Mouse (Mus musculus): Measurements from ENCODE around the gene Lpar3. TPM values are rescaled to one million over a fixed set of nuclear protein-coding genes. Genes with fewer than 3 reads are reported as not detected.

Gene Lpar3
- 1 to 10 TPM in 1 of 2 experiments, under 1 TPM in 1; 0.48 to 1.1 TPM for total RNA-seq (2021)

DNA sequence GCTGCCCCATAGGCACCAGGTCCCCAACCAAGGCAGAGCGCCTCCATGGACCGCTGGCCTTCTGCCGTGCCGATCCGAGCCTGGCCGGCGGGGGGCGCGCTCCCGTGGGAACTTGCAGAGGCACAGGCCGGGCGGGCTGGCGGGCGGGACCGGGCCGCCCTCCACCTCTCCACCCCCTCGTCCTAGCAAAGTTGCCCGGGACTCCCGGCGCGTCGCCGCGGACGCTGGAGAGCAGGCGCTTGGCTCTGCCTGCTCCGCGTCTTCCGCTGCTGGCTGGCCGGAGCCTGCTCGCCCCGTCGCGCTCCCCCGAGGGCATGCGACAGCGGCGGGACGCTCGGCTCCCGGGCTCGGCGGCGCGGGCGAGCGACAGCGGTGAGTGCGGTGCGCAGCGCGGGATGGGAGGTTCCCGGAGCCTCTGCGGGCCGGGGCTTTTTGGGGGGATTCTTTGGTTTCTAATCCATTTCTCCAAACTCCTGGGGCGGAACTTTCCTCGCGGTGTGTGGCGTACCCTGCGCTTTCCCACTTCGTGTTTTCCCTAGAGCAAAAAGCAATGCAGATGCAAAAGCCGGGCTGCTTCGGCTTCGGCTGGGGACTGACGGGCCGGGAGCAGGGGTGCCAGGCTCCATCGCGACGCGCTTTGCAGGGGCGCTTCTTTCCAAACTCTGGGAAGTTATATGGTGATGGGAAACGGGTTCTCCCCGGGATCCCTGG lies at the start of gene Lpar3:
Lpar3 (plus strand) TSS at position 188 of the 711 bp plus-strand sequence.
- DNase-seq (ENCODE audit: low spot score in 2 of 2): peak; percentile 8 to 13
- intact Hi-C loops (cut with DNase I): no loop called here

DNA sequence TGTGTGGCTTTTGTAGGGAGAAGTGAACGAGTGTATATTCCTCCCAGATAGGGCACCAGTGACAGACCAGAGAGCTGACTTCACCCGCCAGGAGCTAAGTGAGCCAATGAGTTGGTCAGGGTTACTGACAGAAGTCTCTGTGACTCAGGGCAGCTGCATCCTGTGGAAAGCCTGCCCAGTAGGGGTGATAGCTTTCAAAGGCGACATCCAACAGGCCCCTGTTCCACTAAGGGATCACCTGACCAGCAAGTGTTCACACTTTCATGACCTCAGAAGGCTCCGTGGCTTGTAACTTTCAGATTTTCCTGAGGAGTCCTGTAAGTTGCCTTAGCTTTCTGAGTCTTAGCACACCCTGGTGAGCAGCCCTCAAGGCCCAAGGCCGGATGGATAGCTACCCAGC lies 47.7 kb upstream of the Lpar3 start:
- intact Hi-C loops (cut with DNase I): no loop called here
- DNase-seq (ENCODE audit: low spot score in 2 of 2): no peak

DNA sequence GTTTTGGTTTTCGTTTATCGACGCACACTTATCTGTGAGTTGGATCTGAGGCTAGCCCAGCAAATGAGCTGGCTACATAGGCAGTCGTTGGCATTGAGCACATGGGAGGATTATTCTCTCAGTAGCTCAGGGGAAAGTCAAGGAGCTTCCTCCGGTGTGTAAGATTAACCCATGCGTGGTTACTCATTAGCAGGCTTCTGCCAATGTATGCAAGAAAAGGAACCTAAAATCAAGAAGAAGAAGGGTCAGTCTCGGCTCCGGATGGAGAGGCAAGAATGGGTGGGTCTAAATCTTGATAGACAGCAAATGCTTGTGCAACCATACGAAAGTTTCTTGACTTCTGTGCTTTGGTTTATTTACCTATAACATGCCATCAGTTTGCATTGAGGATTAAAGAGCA lies 46.5 kb upstream of the Lpar3 start:
- intact Hi-C loops (cut with DNase I): no loop called here
- DNase-seq (ENCODE audit: low spot score in 2 of 2): no peak

DNA sequence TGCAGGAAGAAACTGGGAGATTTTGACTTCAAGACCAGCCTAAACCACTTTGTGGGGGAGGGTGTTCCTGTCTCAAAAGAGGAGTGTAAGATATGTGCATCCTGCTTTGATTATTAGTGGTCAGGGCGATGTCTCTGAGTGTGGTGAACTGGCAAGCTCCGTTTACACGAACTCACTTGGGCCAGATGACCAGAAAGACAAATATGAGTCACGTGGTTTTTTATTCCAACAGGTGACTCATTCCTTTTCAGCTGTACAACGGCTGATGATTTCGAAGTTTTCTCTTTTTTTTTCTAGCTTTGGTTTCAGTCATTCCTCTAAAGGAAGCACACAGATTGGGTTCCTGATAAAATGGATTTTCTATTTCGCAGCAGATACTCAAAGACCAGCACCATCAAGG lies 43.5 kb upstream of the Lpar3 start:
- intact Hi-C loops (cut with DNase I): loop anchor here (1.0 kb wide), 1 partner anchor 227 kb away; no protein-coding TSS in a partner anchor
- peak in 1 of 2 experiments; percentile 4 for DNase-seq (ENCODE audit: low spot score in 2 of 2)

DNA sequence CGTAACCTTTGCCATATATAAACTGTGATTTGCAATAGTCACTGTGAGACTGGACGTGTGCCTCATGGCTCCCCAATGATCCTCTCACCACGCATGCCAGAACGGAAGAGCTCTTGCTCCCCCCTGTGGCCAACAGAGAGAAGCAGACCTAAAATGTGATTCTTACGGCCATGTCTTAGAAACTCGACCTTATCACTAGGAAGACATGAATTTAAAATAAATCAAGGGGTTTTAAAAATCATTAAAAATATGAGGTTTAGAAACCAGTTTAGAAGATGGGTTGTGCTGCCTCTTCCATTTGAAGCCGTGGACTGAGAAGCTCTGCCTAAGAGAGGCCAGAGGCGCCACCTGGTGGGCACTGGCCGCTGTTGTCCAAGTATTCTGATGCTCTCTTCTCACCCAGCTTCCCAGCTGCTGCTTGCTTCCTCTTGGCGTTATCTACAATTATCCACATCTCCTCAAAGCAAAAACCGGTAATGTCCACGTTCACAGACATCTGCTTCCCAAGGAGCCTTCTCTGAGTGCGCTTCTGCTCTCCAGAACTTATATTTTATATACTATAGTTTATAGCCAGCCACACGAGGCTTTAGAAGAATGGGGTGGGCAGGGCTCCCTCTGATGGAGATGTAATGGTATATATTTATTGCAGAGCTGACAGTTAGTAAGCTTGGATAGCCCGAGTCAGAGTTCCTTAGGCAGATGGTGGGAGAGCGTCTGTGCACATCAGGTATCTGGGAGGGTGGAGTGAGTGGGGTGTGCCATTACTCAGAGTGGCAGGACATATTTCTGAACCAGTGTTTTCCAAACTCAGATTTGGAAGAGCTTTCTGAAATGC lies 42.8 kb upstream of the Lpar3 start:
- peak; percentile 87 to 90 for DNase-seq (ENCODE audit: low spot score in 2 of 2)
- intact Hi-C loops (cut with DNase I): loop anchor here (1.0 kb wide), 2 partner anchors 120 to 228 kb away; no protein-coding TSS in a partner anchor

DNA sequence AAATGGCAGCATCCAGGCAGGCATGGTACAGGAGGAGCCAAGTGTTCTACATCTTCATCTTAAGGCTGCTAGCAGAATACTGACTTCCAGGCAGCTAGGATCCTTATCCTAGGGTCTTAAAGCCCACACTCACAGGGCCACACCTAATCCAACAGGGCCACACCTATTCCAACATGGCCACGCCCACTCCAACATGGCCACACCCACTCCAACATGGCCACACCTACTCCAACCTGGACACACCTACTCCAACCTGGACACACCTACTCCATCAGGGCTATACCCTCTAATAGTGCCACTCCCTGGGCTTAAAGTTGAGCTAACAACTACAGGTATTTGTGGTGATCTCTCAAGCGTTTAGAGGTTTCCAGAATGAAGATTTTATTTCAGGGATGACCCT lies 40.4 kb upstream of the Lpar3 start:
- DNase-seq (ENCODE audit: low spot score in 2 of 2): no peak
- intact Hi-C loops (cut with DNase I): loop anchor here (10.0 kb wide), 3 partner anchors 314 to 764 kb away; partner anchors contain the start of genes Gng5 and Spata1

DNA sequence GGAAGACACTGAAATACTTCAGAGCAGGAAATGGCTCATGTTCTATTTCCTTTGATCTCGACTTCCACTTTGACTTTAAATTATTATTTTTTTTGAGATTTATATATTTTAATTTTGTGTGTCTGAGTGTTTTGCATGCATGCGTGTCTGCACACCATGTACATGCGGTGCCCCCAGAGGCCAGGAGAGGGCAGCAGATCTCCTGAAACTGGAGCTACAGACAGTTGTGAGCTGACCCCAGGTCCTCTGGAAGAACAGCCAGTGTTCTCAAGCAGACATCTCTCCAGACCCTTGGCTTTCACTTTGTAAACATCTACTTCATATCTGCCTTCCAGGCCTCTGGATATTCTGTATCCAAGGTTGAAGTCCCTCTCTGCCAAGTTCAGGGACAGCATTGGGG lies 39.8 kb upstream of the Lpar3 start:
- intact Hi-C loops (cut with DNase I): loop anchor here (10.0 kb wide), 3 partner anchors 314 to 764 kb away; partner anchors contain the start of genes Gng5 and Spata1
- DNase-seq (ENCODE audit: low spot score in 2 of 2): peak in 1 of 2 experiments; percentile 37

DNA sequence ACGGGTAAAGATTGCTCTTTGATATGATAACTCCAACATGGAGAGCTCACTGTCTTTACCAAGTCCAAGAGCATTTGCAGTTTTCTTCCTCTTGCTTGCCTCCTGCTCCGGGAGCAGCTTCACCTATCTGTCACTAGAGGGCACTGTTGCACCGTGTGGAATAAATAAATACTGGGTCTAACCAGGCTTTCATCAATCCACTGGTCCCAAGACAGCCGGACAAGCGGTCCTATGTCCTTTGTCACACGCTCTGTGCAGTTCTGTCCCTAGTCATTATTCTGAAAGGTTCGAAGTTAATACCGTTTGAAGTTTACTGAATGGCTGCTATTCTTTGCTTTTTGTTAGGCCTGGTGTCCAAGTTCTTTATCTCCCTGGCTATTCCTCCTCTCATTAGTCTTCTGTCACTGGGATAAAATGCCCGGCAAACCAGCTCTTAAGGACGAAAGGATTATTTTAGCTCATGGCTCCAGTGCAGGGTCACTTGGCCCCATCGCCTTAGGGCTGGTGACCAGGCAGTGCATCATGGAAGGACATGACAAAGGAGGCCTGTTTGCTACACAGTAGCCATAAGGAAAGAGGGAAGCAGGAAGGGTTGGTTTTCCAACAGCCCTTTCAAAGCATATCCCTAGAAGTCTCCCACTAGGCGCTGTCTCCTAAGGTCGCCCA lies 35.6 kb upstream of the Lpar3 start:
- intact Hi-C loops (cut with DNase I): loop anchor here (5.0 to 10.0 kb wide), 6 partner anchors 92 to 760 kb away; partner anchors contain the start of genes Gng5 and Spata1
- DNase-seq (ENCODE audit: low spot score in 2 of 2): peak; percentile 76 to 88

DNA sequence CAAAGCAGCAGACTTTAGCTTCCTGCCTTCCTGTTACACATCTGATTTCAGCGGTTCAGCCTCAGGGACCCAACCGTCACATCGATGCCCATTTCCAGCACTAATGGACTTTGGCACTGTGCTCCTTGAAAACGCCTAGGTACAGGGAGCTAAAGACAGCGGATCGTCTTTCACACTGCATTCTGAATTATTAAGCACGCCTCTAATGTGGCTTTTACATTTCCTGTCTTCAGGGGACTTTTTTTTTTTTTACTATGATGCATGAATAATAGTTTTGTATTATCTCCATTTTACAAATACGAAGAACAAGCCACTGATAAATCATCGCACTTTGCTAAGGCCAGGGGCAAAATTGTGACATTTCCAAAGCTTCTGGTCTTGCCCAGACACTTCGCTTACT lies 34.7 kb upstream of the Lpar3 start:
- intact Hi-C loops (cut with DNase I): loop anchor here (5.0 to 10.0 kb wide), 6 partner anchors 91 to 759 kb away; partner anchors contain the start of genes Gng5 and Spata1
- no peak for DNase-seq (ENCODE audit: low spot score in 2 of 2)

DNA sequence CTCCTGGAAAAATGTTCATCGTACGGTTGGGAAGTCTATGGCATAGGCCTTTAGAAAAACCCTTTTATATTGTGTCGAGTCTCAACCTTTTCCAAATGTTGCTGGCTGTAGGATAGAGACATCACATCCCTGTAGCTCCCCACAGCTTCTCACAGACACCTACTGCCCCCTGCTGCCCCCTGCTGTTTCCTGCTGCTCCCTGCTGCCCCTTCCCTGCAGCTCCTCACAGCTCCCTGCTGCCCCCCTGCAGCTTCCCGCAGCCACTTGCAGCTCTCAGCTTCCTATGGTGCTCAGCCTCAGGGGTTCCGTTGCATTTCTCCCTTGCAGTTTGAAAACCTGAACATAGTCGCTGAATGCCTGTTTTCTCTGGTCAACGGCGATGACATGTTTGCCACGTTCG lies 30.8 kb upstream of the Lpar3 start:
- intact Hi-C loops (cut with DNase I): loop anchor here (5.0 to 10.0 kb wide), 6 partner anchors 87 to 755 kb away; partner anchors contain the start of genes Gng5 and Spata1
- DNase-seq (ENCODE audit: low spot score in 2 of 2): no peak

DNA sequence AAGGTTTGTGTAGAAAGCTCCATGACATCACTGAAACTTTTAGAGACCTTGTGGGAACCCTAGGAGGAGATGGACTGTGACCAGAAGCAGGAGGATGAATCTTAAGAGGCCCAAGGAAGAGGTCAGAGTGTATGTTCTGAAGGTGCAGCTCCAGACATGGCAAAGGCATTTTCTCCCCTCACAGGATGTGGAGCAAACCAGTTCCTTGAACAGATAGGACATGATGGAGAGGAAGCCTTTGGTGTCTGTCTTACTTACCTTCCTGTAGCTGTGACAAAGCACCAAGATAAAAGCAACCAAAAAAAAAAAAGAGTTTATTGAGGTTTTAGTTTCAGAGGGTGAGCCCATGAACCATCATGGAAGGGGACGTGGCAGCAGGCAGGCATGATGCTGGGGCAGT lies 28.3 kb upstream of the Lpar3 start:
- intact Hi-C loops (cut with DNase I): no loop called here
- DNase-seq (ENCODE audit: low spot score in 2 of 2): no peak

DNA sequence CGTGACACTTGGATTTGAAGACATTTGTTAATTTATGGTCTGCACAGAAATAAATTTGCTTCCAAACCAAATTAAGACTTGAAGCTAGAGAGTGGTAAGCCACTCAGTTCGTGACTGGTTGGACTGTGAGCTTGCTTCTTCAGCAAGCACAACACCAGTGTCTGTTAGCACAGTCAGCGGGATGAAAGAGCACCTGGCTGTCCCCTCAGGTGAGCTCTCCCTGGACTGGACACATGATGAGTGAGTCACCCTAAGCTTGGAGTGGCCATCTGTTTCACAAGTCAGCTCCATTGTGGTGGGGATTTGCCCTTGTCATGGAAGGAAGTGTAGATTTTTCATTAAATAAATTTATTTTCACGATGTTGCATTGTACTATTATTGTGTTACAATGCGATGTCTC lies 25.6 kb upstream of the Lpar3 start:
- intact Hi-C loops (cut with DNase I): no loop called here
- DNase-seq (ENCODE audit: low spot score in 2 of 2): no peak

DNA sequence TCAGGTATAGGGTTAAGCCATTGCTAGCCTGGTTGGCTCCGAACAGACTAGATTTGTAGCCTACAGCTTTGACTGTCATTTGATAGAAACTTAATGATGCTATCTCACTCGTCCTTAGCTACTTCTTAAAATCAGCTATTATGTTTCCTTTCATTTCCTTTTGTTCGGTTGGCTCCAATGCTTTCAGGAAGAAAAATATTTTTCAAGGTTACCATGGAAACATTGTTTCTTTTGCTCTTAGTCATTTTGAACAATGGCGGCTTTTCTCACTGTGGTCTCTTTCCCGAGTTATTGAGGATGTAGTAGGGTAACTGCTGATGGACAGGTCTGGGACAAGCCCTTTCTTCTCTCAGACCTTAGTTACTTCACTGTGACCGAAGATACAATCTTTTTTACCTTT lies 24.5 kb upstream of the Lpar3 start:
- intact Hi-C loops (cut with DNase I): no loop called here

DNA sequence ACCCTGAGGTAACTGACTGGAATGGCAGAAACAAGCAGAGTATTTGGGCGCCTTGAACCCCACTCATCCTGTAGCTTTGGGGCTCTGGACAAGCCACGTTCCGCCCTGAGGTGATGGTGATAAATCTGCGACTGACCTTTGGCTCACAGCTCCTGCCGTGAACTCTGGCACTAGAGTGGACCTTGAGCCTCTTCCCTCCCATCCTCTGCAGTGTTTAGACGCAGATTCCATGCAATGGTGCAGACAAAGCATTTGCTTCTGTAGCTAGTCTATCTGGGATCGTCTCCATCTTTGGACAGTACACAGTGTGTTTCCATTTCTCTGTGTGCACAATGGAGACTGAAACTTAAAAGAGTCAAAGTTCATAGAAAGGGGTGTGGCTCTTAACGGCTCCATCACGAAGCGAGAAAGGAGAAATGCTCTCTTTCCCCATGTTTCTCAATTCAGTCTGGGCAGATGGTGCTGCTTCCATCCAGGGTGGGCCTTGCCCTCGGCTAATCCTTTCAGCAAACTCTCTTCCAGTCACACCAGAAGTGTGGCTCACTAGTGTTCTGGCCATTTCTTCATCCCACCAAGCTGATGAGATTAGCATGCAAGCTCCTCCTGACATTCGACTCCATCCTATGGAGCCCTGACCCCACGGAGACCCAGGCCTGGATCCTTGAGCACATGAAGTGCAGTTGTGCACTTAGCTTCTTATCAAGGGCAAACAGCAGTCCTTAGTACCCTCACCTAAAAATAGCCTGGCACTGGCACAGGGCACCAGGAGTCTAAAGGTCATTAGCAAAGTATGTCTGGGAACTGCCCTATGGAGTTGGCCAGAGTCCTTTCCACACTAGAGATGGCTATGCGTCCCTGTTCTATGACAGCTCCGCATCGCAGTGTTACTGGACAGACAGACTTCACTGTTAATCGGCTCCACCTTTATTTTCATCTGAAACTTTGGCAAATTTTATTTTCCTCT lies 23.7 kb upstream of the Lpar3 start:
- DNase-seq (ENCODE audit: low spot score in 2 of 2): no peak
- intact Hi-C loops (cut with DNase I): no loop called here

More for the DNA sequence above, 24.5 kb upstream of the Lpar3 start:
- no peak for DNase-seq (ENCODE audit: low spot score in 2 of 2)

DNA sequence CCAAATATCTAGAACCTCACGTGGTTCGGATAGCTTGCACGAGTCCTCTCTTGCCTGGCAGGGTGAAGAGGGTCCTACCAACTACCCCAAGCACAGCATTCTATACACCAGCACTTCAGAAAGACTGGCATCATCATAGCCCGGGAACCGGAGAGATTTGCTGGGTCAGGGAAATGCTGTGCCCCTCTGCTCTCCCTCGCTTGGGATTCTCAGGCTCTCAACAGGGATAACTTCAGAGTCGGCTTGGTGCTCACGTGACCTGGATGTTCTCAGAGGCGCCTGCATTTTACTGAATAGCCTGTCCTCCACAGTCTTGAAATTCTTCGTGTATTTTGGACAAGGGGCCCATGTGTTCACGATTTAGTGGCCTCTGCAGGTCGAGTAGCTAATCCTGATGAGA lies 23.0 kb upstream of the Lpar3 start:
- DNase-seq (ENCODE audit: low spot score in 2 of 2): no peak
- intact Hi-C loops (cut with DNase I): no loop called here

DNA sequence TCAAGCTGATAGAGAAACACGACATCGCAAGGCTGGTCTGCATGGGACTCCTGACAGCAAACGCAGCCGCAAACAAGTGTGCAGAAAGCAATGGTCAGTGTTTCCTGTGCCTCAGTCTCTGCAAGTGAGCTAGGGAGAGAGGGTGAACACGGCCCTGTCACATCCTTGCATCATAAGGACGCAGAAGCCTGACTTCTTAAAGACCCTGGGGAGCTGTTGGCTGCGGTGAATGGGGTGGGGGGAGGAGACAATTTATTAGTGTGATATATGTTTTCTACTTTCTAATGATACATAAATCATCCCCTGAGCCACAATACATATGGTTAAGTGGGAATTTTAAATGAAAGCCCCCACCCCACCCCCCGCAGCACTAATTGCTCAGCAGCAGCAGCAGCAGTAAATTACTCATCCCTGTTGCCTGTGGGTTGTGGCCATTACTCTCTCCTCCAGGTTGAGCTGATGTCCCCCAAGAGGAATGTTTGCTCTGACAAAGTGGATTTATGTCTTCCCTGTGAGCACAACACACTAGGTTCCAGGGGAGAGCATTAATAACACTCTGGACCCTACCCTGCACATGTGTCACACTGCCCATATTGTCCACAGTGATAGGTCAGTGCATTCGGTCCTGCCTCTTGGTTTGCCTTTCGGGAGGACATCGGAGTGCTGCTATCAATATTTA lies 21.8 kb upstream of the Lpar3 start:
- DNase-seq (ENCODE audit: low spot score in 2 of 2): no peak
- intact Hi-C loops (cut with DNase I): no loop called here

DNA sequence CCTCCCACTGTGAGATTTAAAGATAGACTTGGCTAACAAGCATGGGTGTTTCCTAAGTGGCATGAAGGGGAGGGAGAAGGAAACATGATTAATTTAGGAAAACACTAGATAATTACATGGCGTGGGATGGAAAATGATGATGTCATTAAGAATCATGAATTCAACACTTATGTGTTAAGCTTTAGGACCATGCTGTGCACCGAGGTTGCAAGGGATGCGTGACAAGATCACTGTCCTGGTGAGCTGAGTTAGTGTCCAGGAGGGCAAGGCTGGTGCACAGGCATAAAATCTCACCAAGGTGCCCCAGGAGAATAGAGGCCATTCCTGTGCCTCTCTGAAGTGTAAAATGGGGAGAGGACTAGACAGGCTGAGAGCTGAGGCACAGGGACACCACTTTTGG lies 21.3 kb upstream of the Lpar3 start:
- intact Hi-C loops (cut with DNase I): no loop called here

DNA sequence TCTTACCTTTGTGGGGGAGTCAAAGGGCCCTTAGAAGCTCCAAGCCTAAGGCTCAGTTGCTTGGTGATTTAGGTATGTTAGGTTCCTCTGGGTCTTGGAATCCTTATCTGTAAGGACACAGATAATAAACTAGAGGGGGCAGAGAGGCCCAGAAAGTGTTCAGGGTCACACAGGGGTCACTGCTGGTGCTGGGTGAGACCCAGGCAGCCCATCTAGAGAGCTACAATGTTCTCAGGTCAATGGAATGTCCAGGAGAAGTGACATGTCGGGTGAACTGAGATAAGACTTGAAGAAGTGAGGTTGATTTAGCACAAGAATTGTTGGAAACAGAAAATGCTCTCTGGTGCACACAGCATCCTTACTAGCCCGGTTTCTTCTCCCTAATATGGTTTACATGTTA lies 16.4 kb upstream of the Lpar3 start:
- intact Hi-C loops (cut with DNase I): no loop called here
- DNase-seq (ENCODE audit: low spot score in 2 of 2): no peak

More for the DNA sequence above, 21.3 kb upstream of the Lpar3 start:
- no peak for DNase-seq (ENCODE audit: low spot score in 2 of 2)
